Mouse (Mus musculus) limb, embryonic 13.5 days (tissue): ENCODE results near the gene Efcab5. TPM values are rescaled to one million over a fixed set of nuclear protein-coding genes. Genes with fewer than 3 reads are reported as not detected.
"Not testable (repeated sequence)": the region's sequence is repeated elsewhere in the genome, so short reads cannot be mapped to it uniquely, and the experiment has no call there.

ENCODE experiments used
- ATAC-seq: fragments of 200-750 bp; cut with Nextera tagmentation; 2 replicates; pipeline ENCODE4 v1.8.0; 2017; ENCODE audit warnings: low read depth, moderate number of reproducible peaks, moderate TSS enrichment; ENCODE audit not compliant: low FRiP score
- H3K27ac ChIP-seq: fragments of 300-500 bp; sonication (generic); 2 replicates; pipeline ENCODE4 v1.5.1; 2015; ENCODE audit warnings: inconsistent platforms, mild to moderate bottlenecking, moderate library complexity
- H3K27me3 ChIP-seq: fragments of 300-500 bp; sonication (generic); 2 replicates; pipeline ENCODE4 v1.6.1; 2015; ENCODE audit warnings: mild to moderate bottlenecking, inconsistent platforms
- H3K36me3 ChIP-seq: fragments of 300-500 bp; sonication (generic); 2 replicates; pipeline ENCODE4 v1.6.1; 2015; ENCODE audit warnings: inconsistent platforms, mild to moderate bottlenecking, moderate library complexity
- H3K4me1 ChIP-seq: fragments of 300-500 bp; sonication (generic); 2 replicates; pipeline ENCODE4 v1.6.1; 2015; ENCODE audit warnings: inconsistent platforms
- H3K4me2 ChIP-seq: fragments of 300-500 bp; sonication (generic); replicated peaks from 2 replicates; pipeline ENCODE4 v1.6.1; 2015; ENCODE audit warnings: inconsistent platforms, mild to moderate bottlenecking, moderate library complexity
- H3K4me3 ChIP-seq: fragments of 300-500 bp; sonication (generic); 2 replicates; pipeline ENCODE4 v1.5.1; 2015; ENCODE audit warnings: moderate library complexity, mild to moderate bottlenecking, inconsistent platforms
- H3K9ac ChIP-seq: fragments of 300-500 bp; sonication (generic); 2 replicates; pipeline ENCODE4 v1.6.1; 2015; ENCODE audit warnings: mild to moderate bottlenecking, inconsistent platforms
- H3K9me3 ChIP-seq: fragments of 300-500 bp; sonication (generic); 2 replicates; pipeline ENCODE4 v1.6.1; 2016; ENCODE audit warnings: inconsistent platforms
- WGBS: fragments of 180-500 bp; shearing (Covaris S2); methylation state at CpG from one replicate; pipeline ENCODE4 v1.1.7; 2015; 5-methylcytosine and 5-hydroxymethylcytosine counted together
- polyA plus RNA-seq: library from polyadenylated mRNA; unstranded; fragments of >200 nt; fragmentation: Nextera tagmentation; extraction: Ambion mirVana; gene quantifications from 2 replicates; pipeline ENCODE4 v1.2.1, GENCODE M21; 2015

The Efcab5 gene
- polyA plus RNA-seq, 1 experiment from 2014 or later: 0.25 TPM

- Histone ChIP-seq H3K4me3 (no peak overlapping the region), H3K36me3 (no peaks in the 10 kb centered on the region), H3K9me3 (no peaks in the 10 kb centered on the region), H3K27ac (no peak overlapping the region), H3K4me1 (no peaks in the 10 kb centered on the region), H3K9ac (no peak overlapping the region), H3K4me2 (no peak overlapping the region), H3K27me3 (no peaks in the 10 kb centered on the region)
- 86% methylated on average over 9 of the region's 9 CpGs for WGBS
- ATAC-seq: no peak
Measured at GRCm38 (mm10) chr11:77160341-77160740, 28.4 kb downstream of the Efcab5 start.

DNA sequence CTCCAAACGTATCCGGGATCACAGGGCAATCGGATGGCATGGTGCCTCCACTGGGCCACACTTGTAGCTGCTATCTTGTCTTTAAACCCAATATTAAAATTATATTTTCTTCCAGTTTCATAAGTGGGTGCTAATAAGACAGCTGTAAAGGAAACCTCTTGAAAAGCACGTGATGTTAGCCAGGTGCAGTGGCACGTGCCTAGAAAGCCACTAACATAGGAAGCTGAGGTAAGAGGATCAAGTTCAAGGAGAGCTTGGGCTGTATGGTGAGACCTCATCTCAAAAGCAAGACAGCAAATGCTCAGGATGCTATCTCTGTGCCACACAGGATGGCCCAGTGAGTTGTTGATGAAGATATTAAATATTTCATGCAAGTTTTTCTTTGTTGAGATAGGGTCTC, 34.6 kb downstream of the Efcab5 start:
- 82% methylated on average over 5 of the region's 5 CpGs for WGBS
- no peaks in the 10 kb centered on the region for H3K27me3 ChIP-seq
- H3K36me3 ChIP-seq: no peaks in the 10 kb centered on the region

DNA sequence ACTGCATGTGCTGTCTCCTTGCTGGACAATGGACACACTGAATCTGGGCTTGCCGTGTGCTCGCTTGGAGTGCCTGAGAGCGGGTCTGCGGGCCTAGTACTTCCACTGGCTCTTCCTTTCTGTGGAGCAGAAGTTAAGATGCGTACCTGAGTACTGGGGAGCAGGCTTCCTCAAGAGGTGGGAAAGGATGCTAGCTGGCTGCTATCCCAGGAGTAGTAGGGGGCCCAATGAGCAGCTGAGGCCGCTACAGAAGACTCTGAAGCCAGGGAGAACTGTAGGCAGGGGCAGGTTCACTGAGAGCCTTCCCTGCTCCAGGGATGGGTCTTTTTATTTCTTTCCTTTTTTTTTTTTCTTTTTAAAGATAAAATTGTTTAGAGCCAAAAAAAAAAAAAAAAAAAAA, 38.0 kb downstream of the Efcab5 start:
- Histone ChIP-seq H3K4me3 (no peak overlapping the region), H3K27me3 (no peaks in the 10 kb centered on the region), H3K9ac (no peak overlapping the region), H3K4me1 (no peaks in the 10 kb centered on the region), H3K4me2 (no peak overlapping the region), H3K36me3 (no peaks in the 10 kb centered on the region), H3K27ac (no peak overlapping the region), H3K9me3 (peaks cover 5% of the 10 kb centered on the region)
- ATAC-seq: no peak
- WGBS: 95% methylated on average over 6 of the region's 6 CpGs

More for the DNA sequence above, 34.6 kb downstream of the Efcab5 start:
- Histone ChIP-seq H3K4me3 (no peak overlapping the region), H3K4me2 (no peak overlapping the region), H3K4me1 (no peaks in the 10 kb centered on the region), H3K9ac (no peak overlapping the region), H3K9me3 (no peaks in the 10 kb centered on the region), H3K27ac (no peak overlapping the region)
- ATAC-seq: no peak

GRCm38 (mm10) chr11:77149783-77150630, 38.8 kb downstream of the Efcab5 start:
- H3K4me3 ChIP-seq, H3K27me3 ChIP-seq, H3K9ac ChIP-seq, H3K9me3 ChIP-seq, H3K36me3 ChIP-seq, H3K4me2 ChIP-seq, H3K27ac ChIP-seq, H3K4me1 ChIP-seq: not testable (repeated sequence)
- WGBS: 82% methylated on average over 22 of the region's 22 CpGs
- ATAC-seq: peak; percentile 61

DNA sequence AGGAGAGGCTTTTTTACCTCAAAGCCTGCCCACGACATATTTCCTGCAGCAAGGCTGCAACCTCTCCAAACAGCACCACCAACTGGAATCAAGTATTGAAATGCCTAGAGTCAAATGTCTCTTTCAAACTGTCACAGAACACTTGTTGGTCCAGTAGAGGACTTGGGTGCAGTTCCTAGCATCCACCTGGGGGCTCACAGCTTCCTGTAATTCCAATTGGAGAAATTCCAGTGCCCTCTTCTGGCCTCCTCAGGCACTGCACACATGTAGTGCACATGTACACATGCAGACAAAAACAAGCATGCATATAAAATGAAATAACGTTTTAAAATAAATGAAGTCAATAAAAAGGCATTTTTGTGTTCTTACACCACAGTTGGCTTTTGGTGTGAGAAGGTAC, 40.0 kb downstream of the Efcab5 start:
- no peaks in the 10 kb centered on the region for H3K4me1 ChIP-seq
- no peak overlapping the region for H3K9ac ChIP-seq
- whole genome bisulfite sequencing: 79% methylated on average over 2 of the region's 2 CpGs
- H3K27me3 ChIP-seq: no peaks in the 10 kb centered on the region
- H3K9me3 ChIP-seq: peaks cover 5% of the 10 kb centered on the region
- no peaks in the 10 kb centered on the region for H3K36me3 ChIP-seq
- no peak overlapping the region for H3K4me3 ChIP-seq
- H3K27ac ChIP-seq: no peak overlapping the region
- H3K4me2 ChIP-seq: no peak overlapping the region
- no peak for ATAC-seq

- no peak overlapping the region for H3K9ac ChIP-seq
- no peak overlapping the region for H3K4me3 ChIP-seq
- no peak for ATAC-seq
- 94% methylated on average over 3 of the region's 3 CpGs for WGBS
- H3K36me3 ChIP-seq: no peaks in the 10 kb centered on the region
- no peak overlapping the region for H3K4me2 ChIP-seq
- no peaks in the 10 kb centered on the region for H3K4me1 ChIP-seq
- peaks cover 5% of the 10 kb centered on the region for H3K9me3 ChIP-seq
- no peaks in the 10 kb centered on the region for H3K27me3 ChIP-seq
- no peak overlapping the region for H3K27ac ChIP-seq
Measured at GRCm38 (mm10) chr11:77147753-77148152, 41.0 kb downstream of the Efcab5 start.

DNA sequence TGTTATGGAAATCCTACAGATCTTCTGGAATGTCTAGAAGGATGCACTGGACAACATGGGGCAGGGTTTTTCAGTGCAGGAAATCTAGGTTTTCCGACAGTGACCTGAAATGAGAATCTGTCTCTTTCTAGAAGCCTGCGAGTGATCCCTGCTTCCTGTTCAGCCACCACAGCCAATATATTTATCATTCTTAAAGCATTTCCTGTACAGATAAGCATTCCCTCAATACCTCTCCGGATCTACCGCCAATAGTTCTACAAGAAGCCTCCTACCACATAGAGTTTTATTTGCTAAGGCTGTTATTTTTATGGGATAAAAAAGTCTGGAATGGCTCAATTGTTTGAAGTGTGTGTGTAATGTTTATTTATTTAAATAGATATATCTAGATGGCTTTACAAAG, 43.3 kb downstream of the Efcab5 start:
- no peak for ATAC-seq
- Histone ChIP-seq H3K4me3 (no peak overlapping the region), H3K9me3 (peaks cover 5% of the 10 kb centered on the region), H3K9ac (no peak overlapping the region), H3K27me3 (no peaks in the 10 kb centered on the region), H3K4me1 (no peaks in the 10 kb centered on the region), H3K27ac (no peak overlapping the region), H3K4me2 (no peak overlapping the region), H3K36me3 (no peaks in the 10 kb centered on the region)
- 60% methylated on average over 4 of the region's 4 CpGs for WGBS

DNA sequence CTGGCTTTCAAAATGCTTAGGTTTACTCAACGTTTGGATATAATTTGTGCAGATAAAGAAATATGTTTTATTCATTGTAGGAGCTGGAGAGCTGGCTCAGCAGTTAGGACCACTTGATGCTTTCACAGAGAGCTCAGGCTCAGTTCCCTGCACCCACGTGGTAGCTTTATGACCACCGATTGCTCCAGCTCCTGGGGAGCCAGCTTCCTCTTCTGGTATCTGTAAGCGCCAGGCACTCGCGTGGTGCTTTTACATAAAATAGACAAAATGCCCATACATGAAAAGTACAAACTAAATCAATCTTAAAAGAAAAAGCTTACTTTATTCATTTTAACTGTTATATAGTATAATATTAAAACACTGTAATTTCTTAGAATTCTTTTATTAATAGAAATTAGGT, 46.8 kb downstream of the Efcab5 start:
- no peaks in the 10 kb centered on the region for H3K4me1 ChIP-seq
- ATAC-seq: no peak
- no peak overlapping the region for H3K27ac ChIP-seq
- no peak overlapping the region for H3K9ac ChIP-seq
- H3K27me3 ChIP-seq: no peaks in the 10 kb centered on the region
- H3K36me3 ChIP-seq: no peaks in the 10 kb centered on the region
- 48% methylated on average over 6 of the region's 6 CpGs for WGBS
- no peak overlapping the region for H3K4me3 ChIP-seq
- no peak overlapping the region for H3K4me2 ChIP-seq
- no peaks in the 10 kb centered on the region for H3K9me3 ChIP-seq

DNA sequence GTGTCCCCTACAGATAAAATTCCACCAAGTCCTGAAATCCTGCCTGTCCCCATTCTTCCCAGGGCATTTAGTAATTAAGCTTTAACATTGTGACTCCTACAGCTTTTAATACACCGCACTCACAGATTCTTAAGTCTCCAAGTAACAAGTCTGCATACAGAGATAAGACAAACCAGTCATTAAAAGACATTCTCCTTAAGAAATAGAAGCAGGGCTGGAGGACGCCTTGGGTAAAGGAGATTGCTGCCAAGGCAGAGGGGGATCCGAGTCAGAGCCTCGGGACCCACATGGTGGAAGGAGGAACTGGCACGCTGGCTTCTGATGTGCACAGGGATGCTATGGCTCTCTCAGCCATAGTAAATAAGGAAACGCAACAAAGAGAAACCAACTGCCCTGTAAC, 48.8 kb downstream of the Efcab5 start:
- no peak overlapping the region for H3K4me3 ChIP-seq
- no peaks in the 10 kb centered on the region for H3K9me3 ChIP-seq
- no peaks in the 10 kb centered on the region for H3K36me3 ChIP-seq
- no peak overlapping the region for H3K4me2 ChIP-seq
- H3K27ac ChIP-seq: no peak overlapping the region
- no peaks in the 10 kb centered on the region for H3K4me1 ChIP-seq
- no peak overlapping the region for H3K9ac ChIP-seq
- no peaks in the 10 kb centered on the region for H3K27me3 ChIP-seq
- ATAC-seq: no peak
- 86% methylated on average over 6 of the region's 6 CpGs for WGBS

DNA sequence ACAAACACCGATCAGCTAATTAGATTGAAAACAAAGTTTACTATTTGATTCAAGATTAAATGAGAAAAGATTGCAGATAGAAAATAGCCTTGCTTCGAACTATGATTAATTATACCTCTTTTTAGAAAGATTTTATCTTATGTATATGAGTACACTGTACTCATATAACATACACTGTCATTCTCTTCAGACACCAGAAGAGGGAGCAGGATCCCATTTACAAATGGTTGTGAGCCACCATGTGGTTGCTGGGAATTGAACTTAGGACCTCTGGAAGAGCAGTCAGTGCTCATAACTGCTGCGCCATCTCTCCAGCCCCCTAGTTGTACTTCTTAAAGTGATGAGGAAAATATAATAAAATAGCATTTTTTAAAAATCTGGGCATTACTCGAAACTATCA, 55.3 kb downstream of the Efcab5 start:
- no peak overlapping the region for H3K4me2 ChIP-seq
- WGBS: 94% methylated on average over 4 of the region's 4 CpGs
- no peak overlapping the region for H3K9ac ChIP-seq
- no peaks in the 10 kb centered on the region for H3K36me3 ChIP-seq
- H3K27me3 ChIP-seq: no peaks in the 10 kb centered on the region
- H3K4me1 ChIP-seq: no peaks in the 10 kb centered on the region
- H3K9me3 ChIP-seq: no peaks in the 10 kb centered on the region
- ATAC-seq: no peak
- H3K4me3 ChIP-seq: no peak overlapping the region
- H3K27ac ChIP-seq: no peak overlapping the region

GRCm38 (mm10) chr11:77132580-77132979, 56.2 kb downstream of the Efcab5 start:
- Histone ChIP-seq H3K4me1 (no peaks in the 10 kb centered on the region), H3K4me3 (no peak overlapping the region), H3K4me2 (no peak overlapping the region), H3K27ac (no peak overlapping the region), H3K36me3 (no peaks in the 10 kb centered on the region), H3K9ac (no peak overlapping the region), H3K27me3 (no peaks in the 10 kb centered on the region), H3K9me3 (no peaks in the 10 kb centered on the region)
- ATAC-seq: no peak
- WGBS: 58% methylated on average over 3 of the region's 3 CpGs

DNA sequence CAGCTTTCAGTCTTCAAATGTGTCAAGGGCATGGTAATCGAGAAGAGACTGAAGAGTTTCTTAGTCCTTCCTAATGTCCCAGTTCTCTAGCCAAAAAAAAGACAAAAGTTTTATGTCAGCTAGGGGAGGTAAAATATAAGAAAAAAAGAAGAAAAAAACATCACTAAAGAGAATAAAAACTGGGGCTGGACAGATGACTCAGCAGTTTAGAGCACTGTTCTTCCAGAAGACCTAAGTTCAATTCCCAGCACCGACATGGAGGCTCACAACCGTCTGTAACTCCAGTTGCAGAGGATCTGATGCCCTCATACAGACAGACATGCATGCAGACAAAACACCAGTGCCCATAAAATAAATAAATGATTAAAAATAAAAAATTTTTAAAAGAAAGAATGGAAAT, 60.2 kb downstream of the Efcab5 start:
- Histone ChIP-seq H3K27me3 (no peaks in the 10 kb centered on the region), H3K4me1 (no peaks in the 10 kb centered on the region), H3K27ac (no peak overlapping the region), H3K4me2 (no peak overlapping the region), H3K4me3 (no peak overlapping the region), H3K9me3 (no peaks in the 10 kb centered on the region), H3K36me3 (no peaks in the 10 kb centered on the region), H3K9ac (no peak overlapping the region)
- ATAC-seq: no peak
- WGBS: 87% methylated on average over 3 of the region's 3 CpGs

DNA sequence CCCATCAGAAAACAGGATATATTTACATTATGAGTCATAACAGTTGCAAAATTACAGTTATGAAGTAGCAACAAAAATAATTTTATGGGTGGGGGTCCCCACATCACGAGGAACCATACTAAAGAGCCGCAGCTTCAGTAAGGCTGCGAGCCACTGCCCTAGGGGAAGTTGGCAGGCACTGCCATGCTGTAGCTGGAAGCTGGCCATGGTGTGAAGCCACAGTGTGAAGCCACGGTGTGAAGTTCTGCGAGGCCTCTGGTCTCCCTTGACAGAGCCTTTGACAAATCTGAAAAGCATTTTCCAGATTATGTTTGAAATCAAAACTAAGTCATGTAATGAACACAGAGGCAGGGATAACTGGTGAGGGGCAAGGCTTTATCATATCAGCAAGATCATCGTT, 77.6 kb downstream of the Efcab5 start:
- Histone ChIP-seq H3K4me3 (no peak overlapping the region), H3K27me3 (no peaks in the 10 kb centered on the region), H3K9me3 (no peaks in the 10 kb centered on the region), H3K9ac (no peak overlapping the region), H3K4me2 (no peak overlapping the region), H3K4me1 (no peaks in the 10 kb centered on the region), H3K36me3 (no peaks in the 10 kb centered on the region), H3K27ac (no peak overlapping the region)
- ATAC-seq: no peak
- 75% methylated on average over 6 of the region's 6 CpGs for WGBS
